Mouse (Mus musculus): ENCODE measurements around the gene Mrgprx1. TPM values are rescaled to one million over a fixed set of nuclear protein-coding genes. Genes with fewer than 3 reads are reported as not detected.

Gene Mrgprx1
- not detected for total RNA-seq (2021)
- long read RNA-seq, experiment 1 = 0 reads
- long read RNA-seq, experiment 2 = 0 reads

DNA sequence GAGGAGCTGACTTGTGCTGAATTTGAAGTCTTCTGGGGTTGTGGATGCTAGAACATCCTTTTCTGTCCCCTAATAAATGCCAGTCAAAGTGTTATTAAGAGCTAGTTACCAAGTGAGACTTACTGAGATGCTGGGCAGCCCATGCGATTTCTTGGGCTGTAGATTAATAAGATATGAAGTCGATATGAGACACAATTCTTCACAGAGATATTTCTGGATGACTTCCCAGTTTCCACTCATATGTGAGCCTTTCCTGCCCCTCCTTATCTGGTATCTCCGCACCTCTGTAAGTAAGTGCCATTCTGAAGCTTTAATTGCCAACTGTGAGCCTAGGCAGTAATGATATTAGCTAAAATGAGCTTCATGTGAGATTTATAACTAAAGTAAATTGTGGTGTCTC is at the start of gene Mrgprx1:
Mrgprx1 (minus strand) TSS at position 101 of the 400 bp plus-strand sequence.
- no peak for DNase-seq (ENCODE audit: low spot score in 2 of 2)

GRCm38 (mm10) chr7:48075521-48075920 is 48.1 kb upstream of the Mrgprx1 start:
- DNase-seq (ENCODE audit: low spot score in 2 of 2) = no peak

DNA sequence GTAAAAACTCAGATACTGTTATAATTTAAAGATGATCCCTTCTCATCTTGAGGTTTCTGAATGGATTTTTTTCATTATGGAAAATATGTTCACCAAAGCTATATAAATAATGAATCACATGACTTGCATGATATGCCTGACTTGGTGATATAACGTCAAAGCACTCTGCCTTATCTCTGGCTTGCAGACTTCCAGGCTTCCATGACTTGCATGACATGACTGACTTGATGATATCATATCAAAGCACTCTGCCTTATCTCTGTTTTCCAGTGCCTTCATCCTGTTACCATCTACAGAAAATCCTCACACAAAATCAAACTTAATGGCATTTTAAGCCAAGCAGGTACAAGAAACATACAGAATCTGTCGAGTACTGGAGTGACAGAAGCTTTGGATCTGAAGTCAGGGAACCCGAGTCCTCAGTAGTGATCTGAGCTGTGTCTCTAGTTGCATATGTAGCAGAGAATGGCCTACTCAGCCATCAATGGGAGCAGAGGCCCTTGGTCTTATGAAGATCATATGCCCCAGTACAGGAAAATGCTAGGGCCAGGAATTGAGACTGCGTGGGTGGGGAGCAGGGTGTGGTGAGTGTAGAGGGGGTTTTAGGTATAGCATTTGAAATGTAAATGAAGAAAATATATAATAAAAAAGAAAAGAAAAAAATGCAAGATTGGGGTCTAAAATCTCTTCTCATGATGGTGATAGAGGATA is 19.2 kb upstream of the Mrgprx1 start:
- no peak for DNase-seq (ENCODE audit: low spot score in 2 of 2)

DNA sequence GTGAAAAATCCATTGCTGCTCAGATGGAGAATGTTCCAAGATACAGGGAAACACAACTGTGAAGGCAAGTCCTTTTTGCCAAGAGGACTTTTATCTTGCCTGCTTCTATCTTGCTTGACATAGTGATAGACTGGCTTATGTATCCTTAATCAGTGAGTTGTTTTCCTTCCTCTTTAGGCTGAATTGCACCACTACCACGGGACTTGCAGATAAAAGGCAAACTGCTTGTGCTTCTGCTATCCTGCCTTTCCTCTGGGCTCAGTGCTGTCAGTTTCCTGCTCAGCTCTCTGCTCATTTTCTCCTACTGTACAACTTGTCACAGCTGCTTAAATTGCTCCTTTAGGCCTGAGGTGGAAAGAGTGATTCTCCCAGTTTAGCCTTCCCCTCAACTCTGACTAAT is 16.6 kb upstream of the Mrgprx1 start:
- DNase-seq (ENCODE audit: low spot score in 2 of 2) = no peak

DNA sequence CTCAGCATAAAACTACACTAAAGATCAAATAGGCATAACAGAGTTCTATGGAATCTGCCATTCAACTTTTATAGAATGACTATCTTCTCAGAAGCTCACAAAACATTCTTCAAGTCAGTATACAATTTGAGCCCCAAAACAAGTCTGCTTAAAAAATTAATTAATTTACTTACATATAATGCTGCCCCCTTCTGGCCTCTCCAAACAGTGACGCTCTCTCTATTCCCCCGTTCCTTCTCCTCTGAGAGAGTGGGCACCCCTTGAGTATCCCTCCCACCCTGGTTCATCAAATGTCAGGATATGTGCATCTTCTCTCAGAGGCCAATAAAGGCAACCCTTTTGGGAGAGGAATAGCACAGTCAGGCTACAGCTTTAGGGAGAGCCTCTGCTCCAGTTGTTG is 9.5 kb downstream of the Mrgprx1 start:
- DNase-seq (ENCODE audit: low spot score in 2 of 2) = no peak

- no peak for DNase-seq (ENCODE audit: low spot score in 2 of 2)
These were observed 31.7 kb downstream of the Mrgprx1 start for GRCm38 (mm10) chr7:47995689-47996088.

DNA sequence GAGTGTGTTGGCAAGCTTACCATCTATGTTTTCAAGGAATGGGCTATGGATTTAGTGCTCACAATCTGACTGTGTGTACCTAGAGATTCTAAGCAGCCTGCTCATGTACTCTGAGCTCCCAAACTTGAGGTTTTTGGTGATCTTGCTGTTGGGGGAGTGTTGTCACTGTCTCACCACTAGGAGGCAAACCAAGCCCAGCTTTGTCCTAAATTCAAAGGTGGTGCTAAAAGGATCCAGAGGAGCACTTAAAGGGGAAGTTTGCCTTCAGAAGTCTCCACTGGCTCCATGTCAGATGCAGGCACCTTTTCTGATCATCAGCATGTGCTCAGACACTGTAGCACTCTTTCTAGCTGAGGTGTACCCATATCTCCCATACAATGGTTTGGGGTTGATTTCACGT is 40.6 kb downstream of the Mrgprx1 start:
- no peak for DNase-seq (ENCODE audit: low spot score in 2 of 2)

GRCm38 (mm10) chr7:47981995-47982394 is 45.4 kb downstream of the Mrgprx1 start, which contains the start of gene Mrgpra4:
Gene Mrgpra4, minus strand, starts transcription at chr7:47982095.
- DNase-seq (ENCODE audit: low spot score in 2 of 2) = no peak

Other genes with a start within 250 kb of the Mrgprx1 start
- gene Mrgpra4, start 45.5 kb downstream of the Mrgprx1 start, total RNA-seq (2021) = not detected
- not detected for gene Mrgprb5, start 141.4 kb upstream of the Mrgprx1 start, total RNA-seq (2021)
- not detected for gene Mrgprb4, start 171.7 kb upstream of the Mrgprx1 start, total RNA-seq (2021)